Mouse (Mus musculus): ENCODE data around the gene Inha. TPM values are rescaled to one million over a fixed set of nuclear protein-coding genes. Genes with fewer than 3 reads are reported as not detected.

Gene Inha
- total RNA-seq (2021) (10 to 100 TPM; 15.0 to 38.5 TPM), polyA plus RNA-seq (2012; rRNA removed) (193 and 227 TPM in 2 replicates)
- long read RNA-seq, transcript Inha-201 (2 exons, 1,475 nt): major isoform, 53 of 58 reads
- long read RNA-seq, partial matches to known transcripts: 0 of 58 reads
- long read RNA-seq, other reads (novel, unspliced or antisense): 5 of 58 reads

DNA sequence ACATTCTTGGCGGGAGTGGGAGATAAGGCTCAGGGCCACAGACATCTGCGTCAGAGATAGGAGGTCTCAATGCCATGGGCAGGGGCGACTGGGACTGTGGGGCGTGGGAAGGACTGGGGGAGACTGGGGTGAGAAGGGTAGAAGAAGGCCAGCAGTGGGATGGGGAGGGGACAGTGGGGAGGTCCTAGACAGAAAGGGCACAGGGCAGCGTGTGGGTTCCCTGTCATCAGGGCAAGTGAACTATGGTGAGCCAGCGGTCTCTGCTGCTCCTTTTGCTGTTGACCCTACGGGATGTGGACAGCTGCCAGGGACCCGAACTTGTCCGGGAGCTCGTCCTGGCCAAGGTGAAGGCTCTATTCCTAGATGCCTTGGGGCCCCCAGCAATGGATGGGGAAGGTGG is at the start of gene Inha:
Gene Inha, plus strand, starts transcription at position 72 of the 400 bp plus-strand sequence.
- DNase-seq: peak; percentile 48

DNA sequence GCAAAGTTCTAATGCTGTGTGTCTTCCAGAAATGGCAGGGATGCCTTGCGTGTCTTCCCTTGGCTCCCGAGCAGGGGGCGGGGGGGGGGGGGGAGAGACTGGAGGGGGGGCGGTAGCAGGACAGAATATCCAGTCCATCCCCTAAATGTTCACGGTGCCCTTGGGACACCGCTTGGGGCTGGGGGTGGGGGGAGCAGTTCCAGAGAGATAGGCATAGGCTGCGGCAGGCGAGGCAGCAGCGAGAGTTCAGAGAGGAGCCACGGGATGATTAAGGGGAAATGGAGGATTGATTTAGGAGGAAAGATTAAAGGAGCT is 49.2 kb upstream of the Inha start:
- no peak for DNase-seq

DNA sequence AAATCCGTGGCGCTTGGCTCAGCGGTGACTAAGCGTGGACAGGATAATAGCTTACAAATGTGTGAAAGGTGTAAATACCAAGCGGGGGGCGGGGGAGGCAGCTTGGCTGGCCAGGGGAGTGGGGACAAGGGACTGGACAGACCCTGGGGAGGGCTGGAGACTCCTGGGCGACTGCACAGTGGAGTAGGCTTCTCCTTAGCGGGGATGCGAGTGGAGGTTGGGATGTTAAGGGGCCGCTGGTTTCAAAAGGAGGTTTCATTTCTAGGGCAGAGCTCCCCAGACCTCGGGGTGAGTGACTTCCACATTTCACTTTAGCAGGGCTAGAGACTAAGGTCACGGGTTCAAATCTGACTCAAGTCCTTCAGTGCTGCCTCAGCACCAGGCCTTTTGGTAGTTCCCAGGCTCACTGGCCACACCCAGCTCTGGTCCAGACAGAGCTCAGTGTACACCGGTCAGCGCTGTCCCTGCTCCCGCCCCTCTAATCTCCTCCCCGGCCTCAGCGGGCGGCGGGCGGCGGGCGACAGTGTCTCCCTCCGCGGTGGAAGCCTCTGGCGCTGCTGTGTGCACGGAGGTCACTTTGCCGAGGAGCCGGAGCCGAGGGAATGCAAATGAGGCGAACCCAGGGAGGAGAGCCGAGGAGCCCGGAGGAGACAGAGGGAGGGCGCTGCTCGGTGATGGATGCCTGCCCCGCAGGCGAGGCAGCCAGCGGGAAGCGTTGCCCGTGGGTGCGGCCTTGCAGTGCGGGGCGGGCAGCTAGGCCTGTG is 48.7 kb upstream of the Inha start:
- peak; percentile 65 for DNase-seq

DNA sequence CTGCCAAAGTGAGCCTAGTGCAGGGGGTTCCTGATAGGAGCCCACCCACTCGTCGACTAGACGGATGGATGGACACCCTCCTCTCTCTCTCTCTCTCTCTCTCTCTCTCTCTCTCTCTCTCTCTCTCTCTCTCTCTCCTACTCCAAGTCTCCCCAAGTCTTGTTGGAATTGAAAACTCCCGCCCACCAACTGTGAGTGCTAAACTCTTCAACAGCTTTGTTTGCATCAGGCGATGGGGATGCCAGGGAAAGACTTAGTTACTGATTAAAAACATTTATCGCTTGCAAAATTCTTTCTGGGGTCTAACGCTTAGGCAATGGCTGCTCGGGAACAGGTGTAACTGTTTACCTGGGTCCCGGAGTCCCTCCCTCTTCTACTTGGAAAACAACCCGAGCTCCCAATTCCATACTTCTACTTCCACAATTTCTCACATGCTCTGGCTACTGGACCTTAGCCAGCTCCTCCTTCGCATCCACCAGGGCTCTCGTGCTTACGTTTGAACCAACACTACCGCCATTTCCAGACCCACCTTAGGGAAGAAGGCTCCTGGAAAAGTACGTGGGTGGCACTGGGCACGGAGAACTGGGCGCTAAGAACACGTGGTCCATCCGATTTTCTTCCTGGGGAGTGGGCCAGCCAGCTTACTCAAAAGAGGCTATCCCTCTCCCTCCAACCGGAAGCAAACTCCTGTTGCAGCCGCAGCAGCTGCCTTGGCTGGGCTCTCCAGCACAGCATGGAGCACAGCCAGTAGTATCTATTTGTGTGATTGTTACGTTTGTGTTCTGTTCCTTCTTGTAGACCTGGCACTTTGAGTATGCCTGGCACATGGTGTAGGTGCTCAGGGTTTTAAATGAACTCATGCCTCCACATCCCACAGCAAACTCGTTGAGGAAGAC is 47.8 kb upstream of the Inha start:
- no peak for DNase-seq

DNA sequence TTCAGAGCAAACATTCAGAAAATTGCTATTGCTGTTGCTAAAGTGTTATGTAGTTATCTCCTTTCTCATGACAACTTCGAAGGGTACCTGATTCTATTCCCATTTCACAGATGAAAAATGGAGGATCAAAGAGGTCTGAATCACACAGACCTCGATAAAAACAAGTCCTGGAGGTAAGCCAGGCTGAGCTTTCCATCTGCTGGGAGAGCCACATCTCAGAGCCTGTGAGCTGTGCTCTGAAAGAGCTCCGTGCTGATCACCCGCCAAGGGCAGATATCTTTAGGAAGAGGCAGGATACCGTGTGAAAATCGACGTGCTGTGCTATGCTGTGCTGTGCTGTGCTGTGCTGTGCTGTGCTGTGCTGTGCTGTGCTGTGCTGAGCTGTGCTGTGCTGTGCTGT is 46.6 kb upstream of the Inha start:
- no peak for DNase-seq

DNA sequence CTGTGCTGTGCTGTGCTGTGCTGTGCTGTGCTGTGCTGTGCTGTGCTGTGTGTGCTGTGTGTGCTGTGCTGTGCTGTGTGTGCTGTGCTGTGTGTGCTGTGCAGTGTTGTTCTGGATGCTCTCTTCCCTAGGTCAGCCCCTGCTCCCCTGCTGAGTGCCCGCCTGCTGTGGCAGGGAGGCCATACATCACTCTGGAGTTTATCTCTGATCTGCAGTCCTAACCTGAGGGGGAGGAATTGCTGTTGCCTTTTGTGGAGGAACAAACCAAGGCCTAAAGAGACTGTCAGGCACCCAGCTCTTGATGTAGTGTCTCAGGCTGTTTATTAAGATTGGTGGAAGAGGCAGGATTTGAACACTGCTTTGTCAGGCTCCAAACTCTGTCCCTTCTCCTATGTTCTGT is 44.2 kb upstream of the Inha start:
- no peak for DNase-seq

DNA sequence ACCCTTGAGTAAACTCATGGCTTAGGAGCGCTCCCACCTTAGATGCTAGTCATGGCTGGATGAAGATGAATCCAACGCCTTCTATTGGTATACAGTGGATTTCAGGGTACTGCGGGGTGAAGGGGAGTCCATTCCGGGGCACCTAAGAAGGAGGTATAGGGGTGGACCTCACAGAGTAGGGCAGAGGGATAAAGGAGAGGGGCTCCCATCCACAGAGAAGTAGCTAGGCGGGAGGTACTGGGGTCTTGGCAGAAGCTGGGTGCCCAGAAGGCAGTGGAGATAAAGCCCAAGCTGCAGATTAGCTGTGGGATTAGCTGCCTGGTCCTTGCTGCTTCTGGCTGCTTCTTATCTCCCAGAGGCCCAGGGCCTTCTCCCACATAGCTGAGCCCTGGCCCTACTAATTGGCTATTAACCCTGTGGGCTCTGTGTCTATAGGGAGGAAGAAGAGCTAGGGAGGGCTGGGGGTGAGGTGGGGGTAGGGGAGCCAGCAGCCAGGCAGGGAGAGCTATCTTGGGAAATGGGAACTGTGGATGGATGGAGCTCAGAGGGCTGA is 43.1 kb upstream of the Inha start:
- no peak for DNase-seq

DNA sequence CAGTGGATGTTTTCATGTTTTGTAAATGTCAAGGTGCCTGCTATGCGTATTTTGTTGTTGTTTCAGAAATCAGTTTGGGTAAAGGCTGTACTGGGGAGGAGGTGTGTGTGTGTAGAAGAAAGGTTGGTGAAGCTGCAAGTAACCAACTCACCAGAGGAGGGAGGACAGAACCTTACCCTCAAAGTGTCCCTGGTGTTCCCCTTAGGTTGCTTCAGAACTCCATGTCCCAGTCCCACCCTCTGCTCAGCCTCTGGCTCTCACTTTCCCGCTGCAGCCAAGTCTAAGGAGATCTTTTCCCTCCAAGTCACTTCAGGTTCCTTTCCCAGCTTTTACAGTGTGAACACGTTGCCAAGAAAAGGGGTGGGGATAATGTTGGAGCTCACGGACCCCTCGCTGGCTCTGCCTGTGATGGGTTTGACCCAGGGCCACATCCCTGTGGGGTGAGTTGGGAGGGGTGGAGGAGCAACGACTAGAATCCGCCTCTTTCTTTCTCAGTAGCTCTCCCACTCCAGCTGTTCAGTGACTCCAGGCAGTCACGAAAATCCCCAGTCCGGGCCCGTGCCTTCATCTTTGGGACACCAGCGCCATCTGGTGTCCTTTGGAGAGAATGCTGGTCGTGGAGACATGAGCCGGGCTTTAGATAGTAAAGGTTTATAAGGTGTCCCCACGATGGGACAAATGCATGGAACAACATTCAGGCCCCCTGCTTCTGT is 39.5 kb upstream of the Inha start:
- peak; percentile 81 for DNase-seq

DNA sequence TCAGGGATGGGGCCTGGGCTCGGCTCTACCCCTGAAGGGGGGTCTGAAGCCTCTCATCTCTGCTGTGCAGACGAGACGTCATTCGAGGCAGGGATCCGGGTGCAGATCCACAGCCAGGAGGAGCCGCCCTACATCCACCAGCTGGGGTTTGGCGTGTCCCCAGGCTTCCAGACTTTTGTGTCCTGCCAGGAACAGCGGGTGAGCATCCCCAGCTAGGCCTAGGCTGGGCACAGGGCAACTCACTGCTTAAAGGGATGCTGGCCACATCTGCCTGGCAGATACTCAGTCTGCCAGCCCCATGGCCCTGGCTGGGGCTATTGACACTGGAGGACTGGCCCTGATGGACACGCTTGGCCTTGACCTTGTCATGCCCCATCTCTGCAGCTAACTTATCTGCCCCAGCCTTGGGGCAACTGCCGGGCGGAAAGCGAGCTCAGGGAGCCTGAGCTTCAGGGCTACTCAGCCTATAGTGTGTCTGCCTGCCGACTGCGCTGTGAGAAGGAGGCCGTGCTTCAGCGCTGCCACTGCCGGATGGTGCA is 37.5 kb upstream of the Inha start:
- peak; percentile 78 for DNase-seq

DNA sequence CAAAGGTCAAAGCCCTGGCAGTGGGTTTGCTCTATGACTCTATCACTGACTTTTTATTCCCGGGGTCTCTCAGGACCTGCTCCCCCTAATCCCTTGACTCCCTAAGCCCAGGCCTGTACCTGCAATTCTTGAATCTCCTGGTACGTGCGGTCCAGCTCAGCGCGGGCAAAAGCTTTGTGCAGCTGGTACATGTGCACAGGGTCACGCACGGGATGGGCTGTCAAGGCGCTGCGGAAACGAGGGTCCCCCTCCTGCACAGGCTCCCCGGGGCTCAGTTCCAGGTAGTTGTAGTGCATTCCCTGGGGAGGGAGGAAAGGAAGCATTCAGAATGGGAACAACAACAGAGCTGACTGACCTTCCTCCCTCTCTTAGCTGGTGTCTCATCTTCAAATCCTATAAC is 30.4 kb upstream of the Inha start:
- DNase-seq: no peak

DNA sequence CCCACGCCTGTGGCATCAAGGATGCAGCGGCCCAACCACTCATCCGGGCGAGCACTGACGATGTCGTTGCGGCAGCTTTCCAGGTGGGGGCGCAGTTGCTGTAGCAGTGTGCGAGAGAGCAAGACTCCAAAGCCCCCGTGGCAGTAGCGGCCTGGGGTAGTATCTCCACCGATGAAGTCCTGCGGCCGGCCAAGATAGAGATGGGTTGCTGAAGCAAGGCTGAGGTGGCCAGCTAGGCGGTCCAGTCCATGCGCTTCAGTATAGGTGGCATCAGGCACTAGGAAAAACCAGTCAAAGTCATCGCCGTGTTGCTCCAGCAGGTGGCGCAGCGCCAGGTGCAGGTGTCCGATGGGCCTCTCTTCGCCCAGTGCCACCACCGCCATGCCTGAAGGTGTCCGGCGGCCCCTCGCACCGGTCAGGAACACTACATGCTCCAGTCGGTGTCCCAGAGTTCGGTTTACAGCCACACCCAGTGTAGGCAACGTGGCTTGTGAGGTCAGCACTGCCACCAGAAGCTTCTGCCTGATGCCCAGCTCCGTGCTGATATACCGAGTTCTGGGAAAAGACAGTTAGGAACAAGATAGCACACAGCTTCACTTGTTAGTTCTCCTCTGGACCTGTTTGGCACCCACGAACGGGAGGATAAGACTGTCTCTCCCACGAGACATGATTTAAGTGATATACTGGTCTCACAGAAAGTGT is 29.5 kb upstream of the Inha start:
- peak; percentile 88 for DNase-seq

DNA sequence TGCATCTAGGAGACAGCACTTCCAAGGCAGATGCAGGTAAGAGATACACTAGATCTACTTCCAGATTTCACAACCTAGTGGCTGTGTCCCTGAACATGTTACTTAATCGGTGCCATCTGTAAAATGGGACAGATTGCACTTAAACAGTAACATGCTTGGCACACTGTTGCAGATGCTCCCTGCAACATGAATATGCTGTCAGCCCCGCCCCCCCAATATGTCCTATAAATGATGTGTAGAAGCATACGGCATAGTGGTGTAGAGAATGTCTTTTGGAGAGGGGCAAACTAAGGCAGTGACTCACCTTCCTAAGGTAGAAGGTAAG is 28.9 kb upstream of the Inha start:
- no peak for DNase-seq

DNA sequence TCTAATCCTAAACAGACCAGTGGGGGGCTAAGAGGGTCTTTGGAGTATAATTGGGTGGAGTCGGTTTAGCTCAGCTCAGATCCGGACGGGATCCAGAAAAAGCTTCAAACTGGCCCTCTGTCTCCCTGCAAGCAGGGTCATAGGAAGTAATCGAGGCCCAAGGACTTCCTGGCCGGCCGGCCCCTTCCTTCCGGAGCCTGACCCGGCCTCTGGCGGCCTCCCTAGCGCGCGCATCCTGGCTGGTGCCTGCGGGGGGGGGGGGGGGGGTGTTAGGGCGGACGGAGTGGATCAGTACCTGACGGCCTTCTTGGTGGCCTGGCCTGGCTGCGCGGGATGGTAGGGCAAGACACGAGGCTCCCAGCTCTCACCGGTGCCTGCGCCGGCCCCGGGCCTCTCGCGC is 28.4 kb upstream of the Inha start:
- DNase-seq: peak; percentile 71

DNA sequence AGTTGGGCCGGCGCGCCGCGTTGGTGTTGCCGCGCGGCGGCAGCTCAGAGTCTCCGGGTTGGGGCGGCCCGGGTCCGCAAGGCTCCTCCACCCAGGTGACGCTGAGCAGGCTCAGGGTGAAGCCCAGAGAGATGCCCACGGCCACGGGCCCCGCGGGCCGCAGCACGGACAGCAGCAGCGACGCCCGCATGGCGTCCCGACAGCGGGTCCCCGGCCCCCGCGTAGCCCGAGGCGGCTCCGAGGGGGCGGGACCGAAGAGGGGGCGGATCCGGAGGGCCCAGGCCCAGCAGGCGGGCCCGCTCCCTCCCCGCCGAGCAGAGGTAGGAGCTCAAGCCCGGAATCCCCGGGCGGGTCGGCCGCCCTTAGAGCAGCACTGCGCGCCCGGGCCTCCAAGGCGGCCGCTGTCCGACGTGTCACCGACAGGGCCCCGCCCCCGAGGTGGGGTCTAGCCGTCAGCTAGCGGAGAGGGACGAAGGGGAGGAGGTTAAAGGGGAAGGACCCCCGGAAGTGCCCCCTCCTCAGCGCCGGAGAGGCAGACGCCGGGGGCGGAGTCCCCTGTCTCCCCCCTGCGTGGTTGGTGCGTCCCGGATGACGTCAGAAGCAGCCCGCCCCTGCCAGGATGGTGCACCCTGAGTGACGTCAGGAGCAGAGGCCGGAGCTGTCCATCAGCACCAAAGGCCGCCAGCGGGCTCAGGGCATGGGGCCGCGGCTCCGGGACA is 27.8 kb upstream of the Inha start, which contains the start of the genes Chpf and Tmem198:
Gene Chpf, minus strand, starts transcription at position 392 of the 719 bp plus-strand sequence.
Gene Tmem198, plus strand, starts transcription at position 617 of the 719 bp plus-strand sequence.
- DNase-seq: peak; percentile 99

DNA sequence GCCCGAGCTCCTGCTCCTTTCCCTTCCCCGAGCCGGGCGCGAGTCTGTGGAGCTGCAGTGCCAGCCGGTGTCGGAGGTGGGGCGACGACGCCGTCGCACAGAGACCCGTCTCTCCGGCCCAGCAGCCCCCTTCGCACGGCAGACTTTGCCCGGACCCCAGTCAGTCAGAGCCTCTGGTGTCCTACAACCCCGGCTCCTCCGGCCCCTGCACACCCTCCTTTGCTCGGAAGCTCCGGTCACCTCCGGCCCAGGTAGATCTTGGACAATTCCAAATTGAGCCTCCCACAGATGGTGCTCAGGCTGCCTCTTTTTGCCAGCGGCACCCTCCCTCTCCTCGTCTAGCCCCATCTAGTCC is 27.3 kb upstream of the Inha start:
- no peak for DNase-seq

DNA sequence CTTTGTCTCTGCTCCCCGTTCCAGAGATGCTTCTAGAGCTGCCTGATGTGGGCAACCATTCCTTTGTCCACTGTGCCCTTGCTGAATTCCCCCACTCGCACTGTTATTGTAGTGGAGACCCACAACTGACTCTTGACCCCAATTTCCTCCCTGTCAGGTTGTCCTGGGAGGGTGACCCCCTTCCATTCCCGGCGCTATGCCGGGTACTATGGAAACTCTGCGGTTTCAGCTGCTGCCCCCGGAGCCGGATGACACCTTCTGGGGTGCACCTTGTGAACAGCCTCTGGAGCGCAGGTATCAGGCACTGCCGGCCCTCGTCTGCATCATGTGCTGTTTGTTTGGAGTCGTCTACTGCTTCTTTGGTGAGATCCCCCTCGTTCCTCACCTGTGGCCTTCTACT is 26.8 kb upstream of the Inha start:
- no peak for DNase-seq

DNA sequence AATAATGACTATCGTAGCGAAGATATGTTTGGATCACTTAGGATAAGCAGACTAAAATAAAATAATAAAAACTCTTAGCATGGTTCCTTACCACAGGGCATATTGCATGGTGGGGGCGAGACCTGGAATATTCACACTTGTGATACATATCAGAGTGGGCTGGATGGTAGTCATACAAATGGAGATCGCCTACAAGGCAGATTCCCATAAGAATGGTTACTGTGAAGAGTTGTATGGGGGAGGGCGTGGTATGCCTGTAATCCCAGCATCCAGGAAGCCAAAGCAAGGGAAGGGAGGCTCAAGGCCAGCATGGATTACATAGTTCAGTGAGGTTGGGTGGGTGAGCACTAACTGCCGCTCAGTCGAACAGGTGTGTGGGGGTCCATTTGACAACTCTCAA is 26.1 kb upstream of the Inha start:
- DNase-seq: no peak

DNA sequence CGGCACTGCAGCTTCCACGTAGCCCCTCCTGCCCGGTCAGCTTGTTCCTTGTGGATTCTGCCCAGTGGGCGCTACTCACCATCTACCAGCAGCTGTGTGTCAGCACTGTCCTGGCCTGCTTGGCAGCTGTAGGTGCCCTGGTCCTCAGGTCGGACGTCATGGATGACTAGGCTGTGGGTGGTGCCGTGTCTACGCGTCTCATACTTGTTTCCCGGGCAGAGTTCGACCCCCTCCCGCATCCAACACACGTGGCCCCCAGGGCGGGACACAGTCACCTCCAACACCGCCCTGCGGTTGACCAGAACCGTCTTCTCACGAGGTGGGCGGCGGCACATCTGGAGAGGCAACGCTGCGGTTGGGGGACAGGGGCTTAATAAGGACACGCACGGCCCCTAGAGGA is 20.3 kb upstream of the Inha start:
- DNase-seq: peak; percentile 28

DNA sequence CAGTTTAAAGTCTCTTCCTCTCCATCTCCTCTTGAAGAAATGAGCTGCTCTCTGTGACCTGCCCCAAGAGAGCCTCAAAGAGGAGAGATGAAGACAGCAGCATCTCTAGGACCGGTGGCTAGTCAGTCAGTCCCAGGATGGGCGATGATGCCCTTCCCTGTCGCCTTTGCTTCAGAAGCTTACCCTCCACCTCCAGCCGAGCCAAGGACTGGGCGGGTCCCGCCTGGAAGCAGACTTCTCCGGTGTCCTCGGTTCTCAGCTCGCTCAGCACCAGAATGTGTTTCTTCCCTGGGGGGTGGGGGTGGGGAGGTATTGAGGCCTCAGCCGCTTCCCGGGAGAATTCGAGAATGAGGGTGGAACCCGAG is 19.9 kb upstream of the Inha start:
- no peak for DNase-seq

DNA sequence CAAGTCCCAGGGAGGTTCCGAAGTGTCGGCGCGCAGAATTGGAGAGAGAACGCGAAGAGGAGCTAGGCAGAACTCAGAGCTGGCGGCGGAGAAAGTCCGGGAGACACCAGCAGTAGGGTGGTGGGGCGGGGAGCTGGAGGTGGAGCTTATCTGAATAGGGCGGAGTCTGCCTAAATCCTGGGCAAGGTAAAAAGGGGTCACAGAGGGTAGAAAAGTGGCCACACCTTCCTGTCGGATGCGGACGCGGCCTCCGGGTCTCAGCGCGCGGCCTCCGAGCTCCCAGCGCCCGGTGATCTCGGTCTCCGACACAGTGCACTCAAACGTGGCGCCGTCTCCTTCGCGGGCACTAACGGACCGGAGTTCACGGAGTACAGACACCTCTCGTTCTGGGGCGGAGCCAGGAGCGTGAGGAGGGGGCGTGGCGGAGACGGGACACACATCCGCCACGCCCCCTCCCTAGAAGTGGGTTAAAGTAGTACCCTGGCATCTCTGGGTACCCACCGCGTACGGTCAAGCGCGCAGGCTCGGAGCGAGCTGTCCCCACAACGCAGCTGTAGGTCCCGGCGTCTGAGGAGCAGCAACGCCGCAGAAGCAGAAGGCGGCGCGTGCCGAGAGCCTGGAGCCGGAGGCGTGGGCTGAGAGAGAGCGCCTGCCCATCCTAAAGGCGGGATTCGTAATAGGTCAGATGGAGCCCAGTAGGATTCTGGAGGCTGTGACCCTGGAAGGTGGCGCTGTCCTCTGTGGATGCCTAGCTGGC is 19.3 kb upstream of the Inha start:
- peak; percentile 94 for DNase-seq

Data from adrenal gland, adult 2 months (tissue).